Comparison of ENCODE assay signal across 19 mouse cellular contexts in the genomic region with DNA sequence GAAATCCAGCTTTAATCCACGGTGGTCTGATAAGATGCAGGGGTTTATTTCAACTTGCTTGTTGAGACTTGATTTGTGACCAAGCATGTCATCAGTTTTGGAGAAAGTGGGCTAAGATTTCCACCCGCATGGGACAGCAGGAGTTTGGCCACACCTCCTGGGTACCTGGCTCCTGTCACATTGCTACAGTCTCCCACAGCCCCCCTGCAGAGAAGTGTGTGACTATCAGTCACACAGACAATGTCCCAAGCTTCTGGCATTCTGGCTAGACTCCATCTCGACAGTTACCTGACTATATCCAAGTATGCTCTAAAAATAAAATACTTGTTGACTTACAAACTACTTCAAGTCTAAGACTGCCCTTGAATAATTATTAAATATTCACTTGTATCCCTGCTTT.
DNase-seq lines count a peak whose midpoint lies in the region; ATAC-seq and TF ChIP-seq lines count a peak whose summit lies in the region.
"Had no signal": no experiment of that assay in that cellular context is flagged by ENCODE, and none has a peak within 500 bp of the region (broad histone marks: within the 10 kb centered on the region; RNA-seq: fewer than 3 reads in every experiment).

No protein-coding gene starts in this region.

- H3K27ac ChIP-seq in thymus, adult 2 months (ENCODE audit: control insufficient read depth, insufficient read depth, low read length), result no peak overlapping the region
- H3K27ac ChIP-seq: embryonic facial prominence, embryonic 10.5 days; forebrain, embryonic 13.5 days; heart, adult 2 months; heart, embryonic 13.5 days; hindbrain, embryonic 15.5 days had no signal

- DNase-seq in cerebellum, adult 11-12 months, result peak; percentile 21
- peak; percentile 6 for DNase-seq in left cerebral cortex, postnatal 4 days
- DNase-seq in left cerebral cortex, adult 8-10 months (ENCODE audit: low spot score in 2 of 2), result no peak
- DNase-seq in cerebellum, adult 9-11 months, result peak; percentile 22
- DNase-seq in cerebellum, postnatal 36 days, result peak; percentile 43
- no peak for DNase-seq in thymus, adult 2 months
- no peak for DNase-seq in adrenal gland, adult 2 months
- DNase-seq: adrenal gland, postnatal 14 days; forebrain, postnatal 0 days; gastrocnemius, postnatal 36 days; heart, postnatal 36 days; kidney, adult 8-10 months had no signal

- TF ChIP-seq POLR2A in thymus, adult 2 months (IDR thresholded peaks at IDR 0.05; ENCODE audit: control insufficient read depth, extremely low read depth, insufficient read depth, low read length, poor library complexity), result no peak

- intact Hi-C loops in left cerebral cortex, postnatal 4 days (cut with DNase I), result no loop called here

- no peak for TF ChIP-seq CTCF in thymus, adult 2 months (IDR thresholded peaks at IDR 0.05; ENCODE audit: borderline replicate concordance, control insufficient read depth, extremely low read depth, insufficient read depth, low read length, poor library complexity)

- WGBS in thymus, adult 2 months, result 95% methylated on average over 3 of the region's 3 CpGs

- H3K4me3 ChIP-seq in thymus, adult 2 months (ENCODE audit: control insufficient read depth, insufficient read depth, low read length), result no peak overlapping the region
- H3K4me3 ChIP-seq: embryonic facial prominence, embryonic 10.5 days; forebrain, embryonic 13.5 days; heart, adult 2 months; heart, embryonic 13.5 days; hindbrain, embryonic 15.5 days had no signal

- no peaks in the 10 kb centered on the region for H3K36me3 ChIP-seq in thymus, adult 2 months (ENCODE audit: control insufficient read depth, insufficient read depth, low read length)
- H3K36me3 ChIP-seq: embryonic facial prominence, embryonic 10.5 days; heart, embryonic 13.5 days; hindbrain, embryonic 15.5 days had no signal

- no peaks in the 10 kb centered on the region for H3K4me1 ChIP-seq in thymus, adult 2 months (replicated peaks; ENCODE audit: control insufficient read depth, insufficient read depth, low read length)
- H3K4me1 ChIP-seq: embryonic facial prominence, embryonic 10.5 days; forebrain, embryonic 13.5 days; hindbrain, embryonic 15.5 days had no signal

- H3K27me3 ChIP-seq in thymus, adult 2 months (ENCODE audit: control insufficient read depth, insufficient read depth, low read length), result no peaks in the 10 kb centered on the region
- H3K27me3 ChIP-seq: forebrain, embryonic 13.5 days; heart, embryonic 13.5 days; hindbrain, embryonic 15.5 days had no signal

- ATAC-seq in cerebellum, adult (ENCODE audit: insufficient number of reproducible peaks, low FRiP score, low TSS enrichment), result no peak
- ATAC-seq: forebrain, embryonic 13.5 days; forebrain, postnatal 0 days; intestine, embryonic 16.5 days had no signal

Comparison
In these comparisons a context has a peak if more than half of its experiments do, and no peak if none do; other contexts are left out.
1. DNase-seq: peak in cerebellum, adult 11-12 months (single experiment), left cerebral cortex, postnatal 4 days (single experiment), cerebellum, adult 9-11 months (single experiment) and cerebellum, postnatal 36 days (2 of 2); none in left cerebral cortex, adult 8-10 months (0 of 2), thymus, adult 2 months (single experiment) and adrenal gland, adult 2 months (single experiment).